Mouse (Mus musculus): ENCODE data around the gene A1cf. TPM values are rescaled to one million over a fixed set of nuclear protein-coding genes. Genes with fewer than 3 reads are reported as not detected.

A1cf gene
- total and polyA plus RNA-seq, 3 experiments = not detected

DNA sequence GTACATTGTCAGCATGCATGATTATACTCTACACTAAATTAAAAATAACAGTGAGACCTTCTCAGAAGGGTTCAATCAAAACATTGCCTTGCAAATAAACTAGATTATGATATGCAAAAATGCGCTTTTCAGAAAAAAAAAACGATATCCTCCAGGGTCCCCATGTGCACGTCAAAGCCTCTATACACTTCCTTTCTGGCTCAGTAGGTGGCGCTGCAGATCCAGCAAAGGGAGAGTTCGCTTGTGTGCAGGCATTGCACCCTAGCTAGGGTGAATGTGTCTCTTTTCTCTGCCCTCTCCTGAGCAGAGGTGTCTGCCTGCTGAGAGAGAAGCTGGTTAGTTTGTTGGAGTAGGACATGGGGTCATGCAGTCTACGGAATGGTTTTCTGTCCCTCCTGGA lies 103.4 kb downstream of the A1cf start:
- in situ Hi-C loops (cut with MboI; ENCODE audit: low pct_ligation_motif_present, low pct_unique_long_range_greater_than_20kb, low sequenced_read_pairs) (no loop called here), dilution Hi-C loops (cut with MboI; ENCODE audit: extremely low pct_ligation_motif_present, extremely low pct_unique_long_range_greater_than_20kb, low sequenced_read_pairs) (no loop called here)
- no peaks in the 10 kb centered on the region for H3K79me2 ChIP-seq (replicated peaks; ENCODE audit: control insufficient read depth, extremely low read depth, insufficient read depth, poor library complexity, severe bottlenecking)
- H3K4me2 ChIP-seq (ENCODE audit: insufficient read depth, low read depth, poor library complexity, severe bottlenecking) = no peak overlapping the region
- no peaks in the 10 kb centered on the region for H3K27me3 ChIP-seq (replicated peaks)
- H3K27ac ChIP-seq (ENCODE audit: insufficient read depth, low read depth) = no peak overlapping the region
- H3K4me3 ChIP-seq (replicated peaks in 1 of 3; ENCODE audit: low read depth in 2 of 3, low read length in 2 of 3, poor library complexity in 1 of 3) = no peak overlapping the region
- peaks cover 0 to 36% of the 10 kb centered on the region in 2 experiments; a peak in 2 of 4 replicates for H3K4me1 ChIP-seq (ENCODE audit: control insufficient read depth in 1 of 2, insufficient read depth in 2 of 2)
- H3K9me3 ChIP-seq (replicated peaks; ENCODE audit: low read length) = no peaks in the 10 kb centered on the region
- H3K9ac ChIP-seq (ENCODE audit: insufficient read depth, low read depth) = no peak overlapping the region
- H3K36me3 ChIP-seq (replicated peaks in 1 of 2; ENCODE audit: control insufficient read depth in 1 of 2, insufficient read depth in 1 of 2, low read length in 1 of 2) = no peaks in the 10 kb centered on the region
- TF ChIP-seq HCFC1 (IDR thresholded peaks at IDR 0.05; ENCODE audit: low read depth, low read length) = no peak
- TF ChIP-seq ELF1 (IDR thresholded peaks at IDR 0.05; ENCODE audit: low read depth, low read length) = no peak
- TF ChIP-seq CHD1 (IDR thresholded peaks at IDR 0.05; ENCODE audit: low read depth, low read length) = no peak
- peak; percentile 85 to 90 for TF ChIP-seq CTCF (conservative IDR thresholded peaks at IDR 0.05 in 1 of 2, IDR thresholded peaks at IDR 0.05 in 1 of 2; ENCODE audit: low read depth in 2 of 2, low read length in 2 of 2)
- no peak for TF ChIP-seq POLR2AphosphoS2 (IDR thresholded peaks at IDR 0.05; ENCODE audit: low read depth, low read length)
- no peak for TF ChIP-seq UBTF (IDR thresholded peaks at IDR 0.05; ENCODE audit: low read depth, low read length)
- 0 out of 2 replicates have a peak, but pooled peaks have one; percentile 61 for TF ChIP-seq MYC (IDR thresholded peaks at IDR 0.05; ENCODE audit: low read depth, low read length)
- TF ChIP-seq KAT2A (IDR thresholded peaks at IDR 0.05; ENCODE audit: insufficient replicate concordance, low read length) = no peak
- TF ChIP-seq NELFE (IDR thresholded peaks at IDR 0.05; ENCODE audit: low read depth, low read length) = no peak
- peak; percentile 59 for TF ChIP-seq SMC3 (IDR thresholded peaks at IDR 0.05; ENCODE audit: low read depth, low read length)
- TF ChIP-seq TBP (conservative IDR thresholded peaks at IDR 0.05; ENCODE audit: low read depth, low read length) = no peak
- TF ChIP-seq MAZ (IDR thresholded peaks at IDR 0.05; ENCODE audit: low read depth, low read length) = no peak
- no peak for TF ChIP-seq EP300 (IDR thresholded peaks at IDR 0.05; ENCODE audit: low read length)
- TF ChIP-seq RCOR1 (conservative IDR thresholded peaks at IDR 0.05; ENCODE audit: low read depth, low read length) = no peak
- TF ChIP-seq JUND (conservative IDR thresholded peaks at IDR 0.05; ENCODE audit: low read depth, low read length) = no peak
- TF ChIP-seq MXI1 (IDR thresholded peaks at IDR 0.05; ENCODE audit: low read depth, low read length) = no peak
- TF ChIP-seq ZC3H11A (IDR thresholded peaks at IDR 0.05; ENCODE audit: low read depth, low read length) = no peak
- no peak for TF ChIP-seq MAX (IDR thresholded peaks at IDR 0.05; ENCODE audit: low read length)
- no peak for TF ChIP-seq E2F4 (IDR thresholded peaks at IDR 0.05; ENCODE audit: insufficient replicate concordance, low read depth, low read length)
- TF ChIP-seq PAX5 (IDR thresholded peaks at IDR 0.05; ENCODE audit: low read length) = no peak
- peak; percentile 77 for TF ChIP-seq ZNF384 (IDR thresholded peaks at IDR 0.05; ENCODE audit: low read depth, low read length)
- TF ChIP-seq USF2 (conservative IDR thresholded peaks at IDR 0.05; ENCODE audit: low read depth, low read length) = no peak
- no peak for TF ChIP-seq CHD2 (IDR thresholded peaks at IDR 0.05; ENCODE audit: low read length)
- no peak for TF ChIP-seq BHLHE40 (IDR thresholded peaks at IDR 0.05; ENCODE audit: low read depth, low read length)
- TF ChIP-seq ETS1 (conservative IDR thresholded peaks at IDR 0.05; ENCODE audit: low read depth, low read length) = no peak
- TF ChIP-seq RAD21 (IDR thresholded peaks at IDR 0.05; ENCODE audit: low read depth, low read length) = peak; percentile 81
- no peak for TF ChIP-seq MAFK (IDR thresholded peaks at IDR 0.05; ENCODE audit: insufficient replicate concordance, low read length)
- TF ChIP-seq USF1 (IDR thresholded peaks at IDR 0.05; ENCODE audit: low read depth, low read length) = no peak
- TF ChIP-seq IRF4 (IDR thresholded peaks at IDR 0.05; ENCODE audit: low read depth, low read length) = no peak
- TF ChIP-seq NRF1 (IDR thresholded peaks at IDR 0.05; ENCODE audit: low read depth, low read length) = no peak
- TF ChIP-seq SIN3A (IDR thresholded peaks at IDR 0.05; ENCODE audit: low read length) = no peak
- TF ChIP-seq GABPA (IDR thresholded peaks at IDR 0.05; ENCODE audit: insufficient replicate concordance, low read depth, low read length) = no peak
- no peak for TF ChIP-seq JUN (IDR thresholded peaks at IDR 0.05; ENCODE audit: insufficient read depth, low read depth, low read length)
- no peak for TF ChIP-seq ZMIZ1 (IDR thresholded peaks at IDR 0.05; ENCODE audit: low read depth, low read length)
- TF ChIP-seq TCF12 (IDR thresholded peaks at IDR 0.05; ENCODE audit: low read depth, low read length) = no peak
- no peak for TF ChIP-seq POLR2A (IDR thresholded peaks at IDR 0.05; ENCODE audit: low read depth, low read length)
- TF ChIP-seq MEF2A (IDR thresholded peaks at IDR 0.05; ENCODE audit: borderline replicate concordance, low read depth, low read length) = no peak
- no peak for TF ChIP-seq ZKSCAN1 (IDR thresholded peaks at IDR 0.05; ENCODE audit: borderline replicate concordance, low read depth, low read length)
- DNase-seq (ENCODE audit: extremely low read depth) = peak; percentile 90

Measured in CH12.LX (cell line).